Mouse (Mus musculus): ENCODE measurements around the gene Zfp319.
"Not testable (repeated sequence)": the region's sequence is repeated elsewhere in the genome, so short reads cannot be mapped to it uniquely, and the experiment has no call there.

Gene Zfp319
- long read RNA-seq, experiment 1, partial matches to known transcripts: 0 of 5 reads
- long read RNA-seq, experiment 1, other reads (novel, unspliced or antisense): 5 of 5 reads
- long read RNA-seq, experiment 2, partial matches to known transcripts: 0 of 3 reads
- long read RNA-seq, experiment 2, other reads (novel, unspliced or antisense): 3 of 3 reads

DNA sequence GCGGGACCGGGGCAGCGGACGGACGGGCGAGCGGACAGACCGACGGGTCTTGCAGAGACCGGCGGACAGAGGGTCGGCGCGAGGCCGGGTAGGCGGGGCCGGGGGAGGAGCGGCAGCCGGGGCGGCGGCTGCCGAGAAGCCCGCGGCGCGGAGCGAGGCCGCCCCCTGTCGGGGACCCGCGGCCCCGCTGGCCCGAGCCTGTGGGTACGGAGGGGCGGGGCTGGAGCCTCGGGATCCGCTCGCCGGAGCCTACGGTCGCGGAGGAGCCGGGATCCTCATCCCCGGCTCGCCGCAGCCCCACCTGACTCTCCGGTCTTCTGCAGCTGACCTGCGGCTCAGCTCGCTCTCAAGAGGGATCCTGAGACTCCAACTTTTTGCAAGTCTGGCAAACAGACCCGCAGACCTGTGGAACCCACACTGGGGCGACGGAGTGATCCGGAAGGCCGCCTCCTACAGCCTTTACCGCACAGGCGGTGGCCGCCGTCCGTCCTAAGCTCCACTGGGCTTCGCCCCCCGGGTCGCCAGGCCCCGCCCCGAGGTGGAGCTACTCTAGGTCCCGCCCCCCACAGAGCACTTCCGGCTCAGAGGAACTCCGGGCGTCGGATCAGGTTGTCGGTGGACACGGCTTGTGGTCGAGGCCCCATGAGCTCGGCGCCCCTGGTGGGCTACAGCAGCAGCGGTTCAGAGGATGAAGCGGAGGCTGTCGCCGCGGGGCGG lies at the start of gene Zfp319, which contains the start of gene Usb1:
Zfp319 (minus strand) TSS at position 231 of the 717 bp plus-strand sequence.
Usb1 (plus strand) TSS at position 565 of the 717 bp plus-strand sequence.
- intact Hi-C loops (cut with DNase I): loop anchor here (2.0 kb wide), 1 partner anchor 77 kb away; no protein-coding TSS in a partner anchor

DNA sequence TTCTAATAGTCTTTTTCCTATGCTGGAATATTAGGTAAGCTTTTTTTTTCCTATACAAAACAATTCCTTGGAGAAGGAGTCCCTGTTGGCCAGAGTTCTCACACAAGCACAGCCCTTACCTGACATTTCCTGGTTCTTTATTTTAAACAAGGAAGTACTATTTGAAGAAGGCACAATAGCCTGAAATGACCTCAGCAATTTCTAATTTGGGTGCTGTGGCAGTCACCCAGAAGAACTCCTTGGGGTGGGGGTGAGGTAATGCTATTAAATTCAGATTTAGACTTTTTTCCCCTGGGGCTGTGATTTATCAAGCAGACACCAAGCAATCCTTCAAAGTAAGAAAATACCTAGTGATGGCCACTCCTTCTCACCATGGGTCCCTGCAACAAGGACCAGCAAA lies 49.2 kb upstream of the Zfp319 start:
- intact Hi-C loops (cut with DNase I): no loop called here

GRCm38 (mm10) chr8:95378928-95379327 lies 47.2 kb upstream of the Zfp319 start:
- intact Hi-C loops (cut with DNase I): not testable (repeated sequence)

DNA sequence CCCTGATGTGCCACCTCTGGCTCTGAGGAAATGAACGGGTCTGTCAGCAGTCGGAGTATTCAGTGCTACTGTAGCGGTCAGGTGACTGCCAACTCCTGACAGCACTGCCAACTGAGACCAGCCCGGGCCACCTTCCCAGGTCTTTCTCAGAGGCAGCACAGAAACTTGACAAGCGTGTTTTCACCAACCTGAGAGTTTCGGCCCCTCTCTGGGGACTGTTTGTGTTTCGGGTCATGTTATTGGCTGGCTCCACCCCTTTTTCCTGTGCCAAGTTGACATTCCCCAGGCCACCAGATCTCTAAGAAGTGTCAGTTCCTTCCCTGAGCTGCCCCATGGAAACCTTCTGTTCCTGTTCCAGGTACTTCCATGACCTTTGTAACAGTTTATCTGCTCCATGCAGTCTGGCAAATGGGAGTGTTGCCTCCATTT lies 46.1 kb upstream of the Zfp319 start:
- intact Hi-C loops (cut with DNase I): no loop called here

GRCm38 (mm10) chr8:95377101-95377500 lies 45.4 kb upstream of the Zfp319 start:
- intact Hi-C loops (cut with DNase I): no loop called here

- intact Hi-C loops (cut with DNase I): no loop called here
These were observed 44.7 kb upstream of the Zfp319 start for GRCm38 (mm10) chr8:95376309-95376999.

GRCm38 (mm10) chr8:95375374-95375930 lies 43.7 kb upstream of the Zfp319 start:
- intact Hi-C loops (cut with DNase I): loop anchor here (2.0 kb wide), 1 partner anchor 27 kb away; no protein-coding TSS in a partner anchor

GRCm38 (mm10) chr8:95374429-95374828 lies 42.7 kb upstream of the Zfp319 start:
- intact Hi-C loops (cut with DNase I): loop anchor here (2.0 kb wide), 1 partner anchor 26 kb away; no protein-coding TSS in a partner anchor

DNA sequence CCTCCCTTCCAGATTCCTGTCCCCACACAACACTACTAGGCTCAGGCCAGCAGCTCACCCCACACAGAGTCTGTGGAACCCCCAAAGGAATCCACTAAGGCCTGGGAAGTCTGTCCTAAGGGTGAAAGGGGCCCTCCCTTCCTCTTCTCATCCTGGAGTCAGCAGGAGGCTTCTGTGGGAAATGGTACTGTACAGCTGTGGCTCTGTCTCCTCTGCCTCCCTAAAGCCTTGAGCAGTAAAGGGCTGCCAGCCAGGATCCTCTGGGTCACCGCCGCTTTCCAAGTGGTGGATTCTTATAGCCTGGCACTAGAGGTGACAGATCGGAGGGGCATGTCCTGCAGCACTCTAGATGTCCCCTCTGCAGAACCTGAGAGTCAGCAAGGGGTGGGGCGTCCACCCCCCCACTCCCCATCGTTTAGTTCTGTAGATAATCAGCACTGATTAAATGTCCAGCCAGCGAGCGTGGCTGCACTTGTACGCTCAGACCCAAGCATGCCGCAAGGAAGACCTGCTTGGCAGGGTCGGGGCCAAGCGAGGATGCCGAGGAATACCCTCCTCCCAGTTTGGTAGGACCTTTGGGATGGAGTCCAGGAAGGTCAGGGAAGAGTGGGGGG lies 41.7 kb upstream of the Zfp319 start:
- intact Hi-C loops (cut with DNase I): loop anchor here (2.0 kb wide), 1 partner anchor 25 kb away; no protein-coding TSS in a partner anchor

DNA sequence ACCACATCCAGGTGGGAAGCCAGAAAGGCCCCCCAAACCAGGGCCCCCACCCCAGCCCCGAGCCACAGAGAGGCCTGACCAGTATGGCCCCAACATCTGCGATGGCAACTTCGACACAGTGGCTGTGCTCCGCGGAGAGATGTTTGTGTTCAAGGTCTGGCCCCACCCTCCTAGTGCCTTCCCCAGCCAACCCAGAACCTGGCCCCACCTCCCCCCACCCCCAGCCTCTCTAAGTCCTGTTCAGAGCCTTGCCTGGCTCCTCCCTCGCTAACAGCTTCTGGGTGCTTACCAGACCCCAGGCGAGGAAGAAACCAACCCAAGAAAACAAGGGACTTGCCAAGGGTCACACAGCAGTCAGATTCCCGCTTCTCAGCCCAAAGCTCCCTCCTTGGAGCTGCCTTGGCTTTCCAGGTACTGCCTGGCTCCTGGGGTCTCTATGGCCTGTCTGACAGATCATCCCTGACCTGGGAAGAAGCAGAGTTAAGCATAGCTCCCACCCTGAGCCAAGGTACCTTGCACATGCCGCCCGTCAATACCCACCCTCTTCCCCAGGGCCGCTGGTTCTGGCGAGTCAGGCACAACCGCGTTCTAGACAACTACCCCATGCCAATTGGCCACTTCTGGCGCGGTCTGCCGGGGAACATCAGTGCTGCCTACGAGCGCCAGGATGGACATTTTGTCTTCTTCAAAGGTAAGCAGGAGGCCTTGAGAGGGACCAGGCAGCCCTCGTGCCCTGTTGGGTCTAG lies 38.0 kb upstream of the Zfp319 start:
- intact Hi-C loops (cut with DNase I): no loop called here

DNA sequence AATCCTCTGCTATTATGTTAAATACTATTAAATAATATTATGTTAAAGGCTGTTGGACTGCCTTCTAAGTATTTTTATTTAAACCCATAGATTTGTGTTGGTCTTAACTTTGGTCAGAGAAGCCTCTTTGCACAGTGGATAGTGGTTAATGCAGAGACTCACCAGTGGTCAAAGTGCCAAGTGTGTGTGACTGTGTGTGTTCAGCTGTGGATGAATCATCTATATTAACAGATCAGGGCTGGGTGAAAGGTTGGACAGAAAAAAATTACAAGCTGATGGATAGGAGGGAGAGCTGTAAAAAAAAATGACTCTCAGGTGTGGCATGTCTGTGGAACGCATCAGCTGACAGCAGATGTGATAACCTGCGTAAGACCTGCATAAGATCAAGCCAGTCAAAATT lies 32.1 kb upstream of the Zfp319 start:
- intact Hi-C loops (cut with DNase I): no loop called here

DNA sequence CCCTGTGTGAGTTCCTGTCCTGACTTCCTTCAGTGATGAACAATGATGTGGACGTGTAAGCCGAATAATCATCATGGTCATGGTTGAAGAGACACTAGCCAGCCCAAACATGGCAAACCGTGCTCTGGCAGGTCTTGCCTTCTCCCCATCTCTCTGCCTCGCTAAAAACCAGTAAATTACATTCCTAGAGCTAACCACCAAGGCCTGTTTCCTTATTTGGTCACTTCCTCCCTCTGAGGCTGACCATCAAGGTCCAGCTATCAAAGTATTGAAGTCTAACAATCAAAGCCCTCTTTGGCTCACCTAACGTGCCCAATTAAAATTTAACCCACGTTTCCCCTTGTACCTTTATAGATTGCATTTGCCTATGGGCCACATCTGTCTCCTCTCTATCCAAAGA lies 30.5 kb upstream of the Zfp319 start:
- intact Hi-C loops (cut with DNase I): no loop called here

DNA sequence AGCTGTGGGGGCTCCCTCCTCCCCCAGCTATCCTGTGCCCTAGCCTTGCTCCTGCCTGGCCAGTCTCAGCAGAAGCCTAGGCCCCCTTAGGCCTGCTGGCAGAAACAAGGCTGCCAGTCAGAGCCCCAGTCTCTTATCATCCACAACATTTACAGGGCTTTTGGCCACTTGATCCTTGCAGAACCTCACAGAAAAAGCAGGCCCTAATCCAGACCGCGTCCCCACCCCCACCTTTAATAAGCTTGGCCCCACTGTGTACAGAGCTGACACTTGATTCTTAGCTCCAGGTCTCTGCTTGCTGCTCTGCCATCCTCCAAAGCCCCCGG lies 29.2 kb upstream of the Zfp319 start:
- intact Hi-C loops (cut with DNase I): no loop called here

- intact Hi-C loops (cut with DNase I): no loop called here
These were observed 28.6 kb upstream of the Zfp319 start for GRCm38 (mm10) chr8:95360181-95361015.

- intact Hi-C loops (cut with DNase I): loop anchor here (10.0 kb wide), 1 partner anchor 336 kb away; no protein-coding TSS in a partner anchor
These were observed 27.0 kb upstream of the Zfp319 start for GRCm38 (mm10) chr8:95358550-95359411.

GRCm38 (mm10) chr8:95354606-95355005 lies 22.9 kb upstream of the Zfp319 start:
- intact Hi-C loops (cut with DNase I): loop anchor here (10.0 kb wide), 1 partner anchor 340 kb away; no protein-coding TSS in a partner anchor

- intact Hi-C loops (cut with DNase I): loop anchor here (10.0 kb wide), 1 partner anchor 342 kb away; no protein-coding TSS in a partner anchor
These were observed 21.4 kb upstream of the Zfp319 start for GRCm38 (mm10) chr8:95352871-95353866.
